Mouse (Mus musculus): ENCODE measurements around the gene Tle1. TPM values are rescaled to one million over a fixed set of nuclear protein-coding genes. Genes with fewer than 3 reads are reported as not detected.

Gene Tle1
- polyA plus RNA-seq, 1 experiment from 2014 or later = 40.0 TPM

GRCm38 (mm10) chr4:72157931-72158371 is 42.8 kb downstream of the Tle1 start:
- Histone ChIP-seq H3K4me1 (peaks cover 24% of the 10 kb centered on the region), H3K4me3 (no peak overlapping the region), H3K9ac (replicated peaks) (no peak overlapping the region), H3K4me2 (replicated peaks) (no peak overlapping the region), H3K9me3 (no peaks in the 10 kb centered on the region), H3K36me3 (peaks cover under 1% of the 10 kb centered on the region; the same call in 1 of the 2 replicates), H3K27me3 (no peaks in the 10 kb centered on the region), H3K27ac (replicated peaks) (no peak overlapping the region)
- peak; percentile 82 for ATAC-seq (replicated peaks)
- 22% methylated on average over 10 of the region's 10 CpGs for WGBS

GRCm38 (mm10) chr4:72150460-72151131 is 50.1 kb downstream of the Tle1 start:
- ATAC-seq (replicated peaks) = no peak
- Histone ChIP-seq H3K9me3 (no peaks in the 10 kb centered on the region), H3K27ac (replicated peaks) (no peak overlapping the region), H3K27me3 (no peaks in the 10 kb centered on the region), H3K4me2 (replicated peaks) (no peak overlapping the region), H3K4me3 (no peak overlapping the region), H3K9ac (replicated peaks) (no peak overlapping the region), H3K36me3 (peaks cover 3% of the 10 kb centered on the region; the same call in 1 of the 2 replicates), H3K4me1 (peaks cover 20% of the 10 kb centered on the region)
- WGBS = 48% methylated on average over 4 of the region's 4 CpGs

- peaks cover 10% of the 10 kb centered on the region for H3K36me3 ChIP-seq
- peak; percentile 79 for ATAC-seq (replicated peaks)
- peak overlapping the region; percentile 39; the same call in 1 of the 2 replicates for H3K27ac ChIP-seq (replicated peaks)
- H3K4me1 ChIP-seq = peaks cover 24% of the 10 kb centered on the region
- H3K27me3 ChIP-seq = no peaks in the 10 kb centered on the region
- H3K4me3 ChIP-seq = no peak overlapping the region
- H3K9me3 ChIP-seq = no peaks in the 10 kb centered on the region; the same call in 1 of the 2 replicates
- H3K9ac ChIP-seq (replicated peaks) = no peak overlapping the region
- WGBS = 7% methylated on average over 2 of the region's 2 CpGs
- no peak overlapping the region for H3K4me2 ChIP-seq (replicated peaks)
Observed at GRCm38 (mm10) chr4:72146003-72146402, 54.7 kb downstream of the Tle1 start.

- Histone ChIP-seq H3K4me1 (peaks cover 27% of the 10 kb centered on the region), H3K36me3 (peaks cover 11% of the 10 kb centered on the region), H3K4me2 (replicated peaks) (no peak overlapping the region), H3K9ac (replicated peaks) (no peak overlapping the region), H3K27ac (replicated peaks) (no peak overlapping the region), H3K9me3 (no peaks in the 10 kb centered on the region; the same call in 1 of the 2 replicates), H3K4me3 (no peak overlapping the region), H3K27me3 (no peaks in the 10 kb centered on the region)
- no peak for ATAC-seq (replicated peaks)
- WGBS = 59% methylated on average over 2 of the region's 2 CpGs
Observed at GRCm38 (mm10) chr4:72144541-72144940, 56.2 kb downstream of the Tle1 start.

GRCm38 (mm10) chr4:72140706-72141105 is 60.0 kb downstream of the Tle1 start:
- H3K36me3 ChIP-seq = peaks cover 34% of the 10 kb centered on the region
- 46% methylated on average over 3 of the region's 3 CpGs for WGBS
- H3K27ac ChIP-seq (replicated peaks) = no peak overlapping the region
- no peaks in the 10 kb centered on the region; the same call in 1 of the 2 replicates for H3K9me3 ChIP-seq
- no peak overlapping the region for H3K4me3 ChIP-seq
- H3K27me3 ChIP-seq = no peaks in the 10 kb centered on the region
- H3K4me2 ChIP-seq (replicated peaks) = no peak overlapping the region
- H3K4me1 ChIP-seq = peaks cover 18% of the 10 kb centered on the region
- H3K9ac ChIP-seq (replicated peaks) = no peak overlapping the region
- no peak for ATAC-seq (replicated peaks)

- no peaks in the 10 kb centered on the region for H3K9me3 ChIP-seq
- H3K4me3 ChIP-seq = no peak overlapping the region
- no peak overlapping the region for H3K4me2 ChIP-seq (replicated peaks)
- no peak overlapping the region for H3K27ac ChIP-seq (replicated peaks)
- peak; percentile 91 for ATAC-seq (replicated peaks)
- peaks cover 29% of the 10 kb centered on the region for H3K36me3 ChIP-seq
- H3K9ac ChIP-seq (replicated peaks) = no peak overlapping the region
- H3K27me3 ChIP-seq = no peaks in the 10 kb centered on the region
- peaks cover 12% of the 10 kb centered on the region for H3K4me1 ChIP-seq
- WGBS = 43% methylated on average over 11 of the region's 11 CpGs
Observed at GRCm38 (mm10) chr4:72139475-72140120, 61.1 kb downstream of the Tle1 start.

GRCm38 (mm10) chr4:72138264-72139080 is 62.2 kb downstream of the Tle1 start:
- peaks cover 27% of the 10 kb centered on the region for H3K36me3 ChIP-seq

GRCm38 (mm10) chr4:72132646-72133045 is 68.1 kb downstream of the Tle1 start:
- peaks cover 12% of the 10 kb centered on the region; the same call in 1 of the 2 replicates for H3K36me3 ChIP-seq
- H3K4me2 ChIP-seq (replicated peaks) = no peak overlapping the region
- no peaks in the 10 kb centered on the region for H3K9me3 ChIP-seq
- no peaks in the 10 kb centered on the region; the same call in 1 of the 2 replicates for H3K4me1 ChIP-seq
- no peak overlapping the region for H3K4me3 ChIP-seq
- 0 out of 2 replicates have a peak, but pooled peaks have one; percentile 38 for ATAC-seq (replicated peaks)
- 64% methylated on average over 3 of the region's 3 CpGs for WGBS
- H3K27ac ChIP-seq (replicated peaks) = no peak overlapping the region
- no peaks in the 10 kb centered on the region for H3K27me3 ChIP-seq
- no peak overlapping the region for H3K9ac ChIP-seq (replicated peaks)

More at GRCm38 (mm10) chr4:72138264-72139080, 62.2 kb downstream of the Tle1 start:
- Histone ChIP-seq H3K4me3 (no peak overlapping the region), H3K27me3 (no peaks in the 10 kb centered on the region), H3K9ac (replicated peaks) (no peak overlapping the region), H3K4me2 (replicated peaks) (no peak overlapping the region), H3K4me1 (peaks cover 12% of the 10 kb centered on the region), H3K9me3 (no peaks in the 10 kb centered on the region), H3K27ac (replicated peaks) (no peak overlapping the region)
- no peak; the same call in 1 of the 2 replicates for ATAC-seq (replicated peaks)
- 85% methylated on average over 11 of the region's 11 CpGs for WGBS

- Histone ChIP-seq H3K27ac (replicated peaks) (no peak overlapping the region), H3K4me3 (no peak overlapping the region), H3K27me3 (no peaks in the 10 kb centered on the region), H3K9me3 (no peaks in the 10 kb centered on the region), H3K4me2 (replicated peaks) (no peak overlapping the region), H3K4me1 (no peaks in the 10 kb centered on the region; the same call in 1 of the 2 replicates), H3K36me3 (peaks cover 22% of the 10 kb centered on the region), H3K9ac (replicated peaks) (no peak overlapping the region)
- 73% methylated on average over 2 of the region's 2 CpGs for WGBS
- ATAC-seq (replicated peaks) = no peak
Observed at GRCm38 (mm10) chr4:72127596-72127995, 73.1 kb downstream of the Tle1 start.

GRCm38 (mm10) chr4:72124790-72125189 is 75.9 kb downstream of the Tle1 start:
- no peaks in the 10 kb centered on the region for H3K9me3 ChIP-seq
- peak; percentile 43; the same call in 1 of the 2 replicates for ATAC-seq (replicated peaks)
- no peak overlapping the region for H3K27ac ChIP-seq (replicated peaks)
- H3K4me1 ChIP-seq = no peaks in the 10 kb centered on the region
- no peak overlapping the region for H3K9ac ChIP-seq (replicated peaks)
- H3K4me3 ChIP-seq = no peak overlapping the region
- 82% methylated on average over 5 of the region's 5 CpGs for WGBS
- H3K27me3 ChIP-seq = no peaks in the 10 kb centered on the region
- no peak overlapping the region for H3K4me2 ChIP-seq (replicated peaks)
- H3K36me3 ChIP-seq = peaks cover 39% of the 10 kb centered on the region

- 44% methylated on average over 1 of the region's 1 CpGs for WGBS
- Histone ChIP-seq H3K27ac (replicated peaks) (no peak overlapping the region), H3K9ac (replicated peaks) (no peak overlapping the region), H3K27me3 (no peaks in the 10 kb centered on the region), H3K4me3 (no peak overlapping the region), H3K36me3 (peaks cover 49% of the 10 kb centered on the region), H3K9me3 (no peaks in the 10 kb centered on the region), H3K4me2 (replicated peaks) (no peak overlapping the region), H3K4me1 (no peaks in the 10 kb centered on the region)
- no peak for ATAC-seq (replicated peaks)
Observed at GRCm38 (mm10) chr4:72122837-72123236, 77.9 kb downstream of the Tle1 start.

- Histone ChIP-seq H3K9me3 (no peaks in the 10 kb centered on the region), H3K9ac (replicated peaks) (no peak overlapping the region), H3K4me2 (replicated peaks) (no peak overlapping the region), H3K4me1 (no peaks in the 10 kb centered on the region), H3K27me3 (no peaks in the 10 kb centered on the region), H3K36me3 (peaks cover 53% of the 10 kb centered on the region), H3K4me3 (no peak overlapping the region), H3K27ac (replicated peaks) (no peak overlapping the region; the same call in 1 of the 2 replicates)
- 76% methylated on average over 2 of the region's 2 CpGs for WGBS
- no peak for ATAC-seq (replicated peaks)
Observed at GRCm38 (mm10) chr4:72122343-72122742, 78.4 kb downstream of the Tle1 start.
